Mouse (Mus musculus): Measurements from ENCODE around the gene Cdc42. TPM values are rescaled to one million over a fixed set of nuclear protein-coding genes. Genes with fewer than 3 reads are reported as not detected.

The Cdc42 gene
- polyA plus RNA-seq, 1 experiment from 2014 or later, result 529 TPM

DNA sequence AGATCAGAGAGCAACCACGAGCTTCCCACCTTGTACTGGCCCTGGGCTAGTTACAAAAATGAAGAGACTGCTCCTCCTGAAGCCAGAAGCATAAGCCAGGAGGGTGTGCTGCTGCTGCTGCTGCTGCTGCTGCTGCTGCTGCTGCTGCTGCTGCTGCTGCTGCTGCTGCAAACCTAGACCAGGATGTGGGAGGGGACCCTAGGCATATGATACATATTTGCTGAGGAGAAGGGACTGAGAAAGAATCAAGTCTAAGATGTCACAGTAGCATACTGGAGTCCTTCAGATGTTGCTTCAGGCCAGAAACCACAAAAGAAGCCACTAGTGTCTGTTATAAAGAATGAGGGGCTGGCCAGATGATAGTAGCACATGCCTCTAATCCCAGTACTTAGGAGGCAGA, 10.7 kb upstream of the Cdc42 start:
- Histone ChIP-seq H3K4me2 (ENCODE audit: low read length) (peak overlapping the region; percentile 21), H3K27me3 (ENCODE audit: control insufficient read depth, insufficient read depth, low read length) (no peaks in the 10 kb centered on the region), H3K4me3 (ENCODE audit: control insufficient read depth in 1 of 2, insufficient read depth in 1 of 2, low read depth in 1 of 2, low read length in 2 of 2) (no peak overlapping the region), H3K36me3 (ENCODE audit: control insufficient read depth, insufficient read depth, low read length) (no peaks in the 10 kb centered on the region), H3K9me3 (ENCODE audit: control insufficient read depth, low read length) (no peaks in the 10 kb centered on the region), H3K9ac (ENCODE audit: low read length) (no peak overlapping the region), H3K27ac (replicated peaks in 1 of 2; ENCODE audit: control insufficient read depth in 1 of 2, insufficient read depth in 1 of 2, low read depth in 2 of 2, low read length in 2 of 2) (peak overlapping the region; percentile 28 to 64; a peak in 3 of 4 replicates), H3K4me1 (ENCODE audit: control insufficient read depth in 2 of 2, insufficient read depth in 2 of 2, low read length in 2 of 2) (peaks cover 15 to 26% of the 10 kb centered on the region in 2 experiments)
- ATAC-seq (ENCODE audit: insufficient number of reproducible peaks, insufficient read depth, low FRiP score, low read depth), result no peak
- WGBS, result 23% methylated on average over 1 of the region's 1 CpGs

DNA sequence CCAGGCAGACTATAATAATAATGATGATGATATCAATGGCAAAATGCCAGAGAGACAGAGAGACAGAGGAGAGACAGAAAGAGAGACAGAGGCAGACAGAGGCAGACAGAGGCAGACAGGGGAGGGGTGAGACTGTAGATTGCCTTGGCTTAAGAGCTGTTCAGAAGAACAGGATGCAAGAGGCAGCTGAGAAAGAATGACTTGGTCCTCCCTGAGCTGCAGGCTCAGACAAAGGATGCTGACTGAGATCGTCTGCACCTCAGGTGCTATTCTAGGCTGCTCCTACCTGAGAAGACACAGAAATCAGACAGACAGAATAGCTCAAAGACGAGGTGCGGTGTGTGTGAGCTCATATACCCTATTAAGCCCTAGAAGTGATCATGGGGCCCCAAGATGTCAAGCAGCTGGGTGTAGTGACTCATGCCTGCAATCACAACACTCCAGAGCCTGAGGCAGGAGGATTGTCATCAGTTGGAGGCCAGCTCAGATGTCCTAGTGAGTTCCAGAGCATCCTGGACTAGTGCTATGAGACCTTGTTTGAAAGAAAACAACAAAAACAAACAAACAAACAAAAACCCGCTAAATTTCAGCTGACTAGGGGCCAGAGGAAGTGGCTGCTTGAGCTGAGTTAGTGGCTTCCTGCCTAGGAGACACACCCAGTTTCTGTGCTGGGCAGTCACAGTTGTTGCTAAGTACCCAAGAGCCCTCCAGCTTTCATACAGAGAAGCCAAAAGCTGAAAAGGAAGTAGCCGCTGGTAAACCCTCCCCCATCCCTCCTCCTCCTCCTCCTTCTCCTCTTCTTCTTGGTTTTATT, 10.0 kb upstream of the Cdc42 start:
- H3K36me3 ChIP-seq (ENCODE audit: control insufficient read depth, insufficient read depth, low read length), result no peaks in the 10 kb centered on the region
- H3K9ac ChIP-seq (ENCODE audit: low read length), result no peak overlapping the region
- no peak overlapping the region for H3K4me3 ChIP-seq (ENCODE audit: control insufficient read depth in 1 of 2, insufficient read depth in 1 of 2, low read depth in 1 of 2, low read length in 2 of 2)
- WGBS, result 29% methylated on average over 5 of the region's 5 CpGs
- no peaks in the 10 kb centered on the region for H3K9me3 ChIP-seq (ENCODE audit: control insufficient read depth, low read length)
- peaks cover 15 to 26% of the 10 kb centered on the region in 2 experiments for H3K4me1 ChIP-seq (ENCODE audit: control insufficient read depth in 2 of 2, insufficient read depth in 2 of 2, low read length in 2 of 2)
- no peaks in the 10 kb centered on the region for H3K27me3 ChIP-seq (ENCODE audit: control insufficient read depth, insufficient read depth, low read length)
- peak overlapping the region; percentile 21; the same call in 1 of the 2 replicates for H3K4me2 ChIP-seq (ENCODE audit: low read length)
- ATAC-seq (ENCODE audit: insufficient number of reproducible peaks, insufficient read depth, low FRiP score, low read depth), result 0 out of 2 replicates have a peak, but pooled peaks have one; percentile 17
- peak overlapping the region; percentile 62 to 64 for H3K27ac ChIP-seq (replicated peaks in 1 of 2; ENCODE audit: control insufficient read depth in 1 of 2, insufficient read depth in 1 of 2, low read depth in 2 of 2, low read length in 2 of 2)

DNA sequence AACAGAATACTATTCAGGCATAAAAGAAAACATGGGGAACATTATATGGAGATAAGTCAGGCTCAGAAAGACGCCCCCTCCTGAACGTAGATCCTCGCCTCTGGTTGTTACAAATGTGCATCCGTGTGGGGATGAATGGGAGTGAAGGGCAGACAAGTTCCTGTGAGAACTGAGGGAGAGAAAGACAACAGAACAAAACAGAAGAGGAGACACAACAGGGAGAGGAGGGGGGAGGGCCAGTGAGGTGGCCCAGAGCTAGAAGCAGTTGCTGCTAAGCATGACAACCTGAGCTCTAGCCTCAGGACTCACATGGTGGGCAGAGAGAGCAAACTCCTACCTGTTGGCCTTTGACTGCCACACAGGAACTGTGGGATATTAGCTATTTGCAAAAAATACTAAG, 8.6 kb upstream of the Cdc42 start:
- H3K36me3 ChIP-seq (ENCODE audit: control insufficient read depth, insufficient read depth, low read length), result no peaks in the 10 kb centered on the region
- H3K27me3 ChIP-seq (ENCODE audit: control insufficient read depth, insufficient read depth, low read length), result no peaks in the 10 kb centered on the region
- ATAC-seq (ENCODE audit: insufficient number of reproducible peaks, insufficient read depth, low FRiP score, low read depth), result no peak
- WGBS, result 88% methylated on average over 4 of the region's 4 CpGs
- peaks cover 13 to 20% of the 10 kb centered on the region in 2 experiments for H3K4me1 ChIP-seq (ENCODE audit: control insufficient read depth in 2 of 2, insufficient read depth in 2 of 2, low read length in 2 of 2)
- no peak overlapping the region for H3K27ac ChIP-seq (replicated peaks in 1 of 2; ENCODE audit: control insufficient read depth in 1 of 2, insufficient read depth in 1 of 2, low read depth in 2 of 2, low read length in 2 of 2)
- H3K4me3 ChIP-seq (ENCODE audit: control insufficient read depth in 1 of 2, insufficient read depth in 1 of 2, low read depth in 1 of 2, low read length in 2 of 2), result no peak overlapping the region
- no peaks in the 10 kb centered on the region for H3K9me3 ChIP-seq (ENCODE audit: control insufficient read depth, low read length)
- no peak overlapping the region for H3K9ac ChIP-seq (ENCODE audit: low read length)
- no peak overlapping the region for H3K4me2 ChIP-seq (ENCODE audit: low read length)

DNA sequence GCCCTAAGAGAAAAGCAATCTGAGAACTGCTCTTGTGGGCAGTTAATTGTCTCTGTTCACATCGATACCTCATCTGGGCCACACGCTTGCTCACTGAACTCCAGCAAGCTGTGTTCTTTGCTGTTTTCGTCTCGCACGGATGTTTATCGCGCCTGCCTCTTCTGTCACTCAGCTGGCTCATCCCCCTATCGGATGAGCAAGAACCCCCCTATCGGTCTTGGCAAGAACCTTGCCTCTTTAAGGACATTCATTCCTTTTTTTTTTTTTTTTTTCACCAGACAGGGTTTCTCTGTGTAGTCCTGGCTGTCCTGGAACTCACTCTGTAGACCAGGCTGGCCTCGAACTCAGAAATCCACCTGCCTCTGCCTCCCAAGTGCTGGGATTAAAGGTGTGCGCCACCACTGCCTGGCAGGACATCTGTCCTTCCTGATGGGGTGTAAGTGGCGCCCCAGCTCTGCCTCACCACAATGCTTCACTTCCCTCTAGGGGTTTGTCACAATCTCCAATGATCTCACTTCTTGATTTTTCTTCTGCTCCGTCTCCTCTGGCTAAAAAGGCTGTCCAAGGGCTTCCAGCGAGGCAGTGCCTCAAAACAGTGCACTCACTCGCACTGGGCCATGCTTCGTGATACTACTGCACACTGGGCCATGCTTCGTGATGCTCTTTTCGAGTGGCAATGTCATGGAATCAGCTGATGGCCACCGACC, 8.0 kb upstream of the Cdc42 start:
- Histone ChIP-seq H3K27ac (replicated peaks in 1 of 2; ENCODE audit: control insufficient read depth in 1 of 2, insufficient read depth in 1 of 2, low read depth in 2 of 2, low read length in 2 of 2) (no peak overlapping the region), H3K4me1 (ENCODE audit: control insufficient read depth in 2 of 2, insufficient read depth in 2 of 2, low read length in 2 of 2) (peaks cover 11 to 17% of the 10 kb centered on the region in 2 experiments), H3K4me2 (ENCODE audit: low read length) (no peak overlapping the region), H3K27me3 (ENCODE audit: control insufficient read depth, insufficient read depth, low read length) (no peaks in the 10 kb centered on the region), H3K36me3 (ENCODE audit: control insufficient read depth, insufficient read depth, low read length) (no peaks in the 10 kb centered on the region), H3K9ac (ENCODE audit: low read length) (no peak overlapping the region), H3K9me3 (ENCODE audit: control insufficient read depth, low read length) (no peaks in the 10 kb centered on the region), H3K4me3 (ENCODE audit: control insufficient read depth in 1 of 2, insufficient read depth in 1 of 2, low read depth in 1 of 2, low read length in 2 of 2) (no peak overlapping the region)
- no peak for ATAC-seq (ENCODE audit: insufficient number of reproducible peaks, insufficient read depth, low FRiP score, low read depth)
- 81% methylated on average over 19 of the region's 19 CpGs for WGBS

DNA sequence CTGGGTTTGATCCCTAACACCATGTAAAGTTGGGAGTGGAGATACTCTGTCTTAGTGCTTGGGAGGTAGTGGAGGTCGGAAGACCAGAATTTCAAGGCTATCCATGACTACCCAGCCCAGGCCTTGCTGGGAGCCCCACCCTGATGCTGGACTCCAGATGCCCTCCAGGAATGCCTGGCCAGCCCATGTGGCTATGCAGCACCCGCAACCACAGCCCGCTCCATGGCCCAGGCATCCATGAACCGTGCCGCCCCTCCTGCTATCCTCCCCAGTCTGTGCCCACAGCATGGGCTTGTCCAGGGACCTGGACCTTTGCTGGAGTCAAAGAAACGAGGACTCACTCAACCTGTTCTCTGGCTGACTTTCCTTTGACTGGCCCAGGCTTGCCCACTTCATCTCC, 7.3 kb upstream of the Cdc42 start:
- 85% methylated on average over 6 of the region's 6 CpGs for WGBS
- H3K4me3 ChIP-seq (ENCODE audit: control insufficient read depth in 1 of 2, insufficient read depth in 1 of 2, low read depth in 1 of 2, low read length in 2 of 2), result no peak overlapping the region
- no peak overlapping the region for H3K9ac ChIP-seq (ENCODE audit: low read length)
- H3K4me1 ChIP-seq (ENCODE audit: control insufficient read depth in 2 of 2, insufficient read depth in 2 of 2, low read length in 2 of 2), result peaks cover 9 to 15% of the 10 kb centered on the region in 2 experiments
- no peaks in the 10 kb centered on the region for H3K9me3 ChIP-seq (ENCODE audit: control insufficient read depth, low read length)
- H3K27me3 ChIP-seq (ENCODE audit: control insufficient read depth, insufficient read depth, low read length), result no peaks in the 10 kb centered on the region
- no peaks in the 10 kb centered on the region for H3K36me3 ChIP-seq (ENCODE audit: control insufficient read depth, insufficient read depth, low read length)
- no peak for ATAC-seq (ENCODE audit: insufficient number of reproducible peaks, insufficient read depth, low FRiP score, low read depth)
- no peak overlapping the region for H3K27ac ChIP-seq (replicated peaks in 1 of 2; ENCODE audit: control insufficient read depth in 1 of 2, insufficient read depth in 1 of 2, low read depth in 2 of 2, low read length in 2 of 2)
- H3K4me2 ChIP-seq (ENCODE audit: low read length), result no peak overlapping the region

DNA sequence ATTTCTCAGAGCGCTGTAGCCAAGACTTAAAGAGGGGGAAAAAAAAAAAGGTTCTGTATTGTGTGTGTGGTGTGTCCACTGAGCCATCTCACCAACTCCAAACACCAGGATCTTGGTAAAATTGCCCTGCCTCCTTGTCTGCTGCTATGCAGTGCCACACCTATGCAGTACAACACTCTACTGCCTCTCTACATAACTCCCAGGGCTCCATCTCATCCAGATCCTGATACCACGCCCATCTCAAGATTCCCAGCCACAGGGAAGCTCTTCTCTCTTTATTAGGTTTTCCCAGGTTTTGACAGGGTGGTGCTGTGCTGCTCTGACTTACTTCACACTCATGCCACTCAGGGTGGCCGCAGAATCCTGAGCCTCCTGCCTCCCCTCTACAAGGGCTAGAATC, 3.5 kb upstream of the Cdc42 start:
- no peaks in the 10 kb centered on the region for H3K27me3 ChIP-seq (ENCODE audit: control insufficient read depth, insufficient read depth, low read length)
- no peak overlapping the region for H3K4me2 ChIP-seq (ENCODE audit: low read length)
- ATAC-seq (ENCODE audit: insufficient number of reproducible peaks, insufficient read depth, low FRiP score, low read depth), result no peak
- H3K27ac ChIP-seq (replicated peaks in 1 of 2; ENCODE audit: control insufficient read depth in 1 of 2, insufficient read depth in 1 of 2, low read depth in 2 of 2, low read length in 2 of 2), result no peak overlapping the region
- H3K4me1 ChIP-seq (ENCODE audit: control insufficient read depth in 2 of 2, insufficient read depth in 2 of 2, low read length in 2 of 2), result peaks cover 3 to 10% of the 10 kb centered on the region in 2 experiments
- no peak overlapping the region for H3K9ac ChIP-seq (ENCODE audit: low read length)
- H3K4me3 ChIP-seq (ENCODE audit: control insufficient read depth in 1 of 2, insufficient read depth in 1 of 2, low read depth in 1 of 2, low read length in 2 of 2), result no peak overlapping the region
- H3K9me3 ChIP-seq (ENCODE audit: control insufficient read depth, low read length), result no peaks in the 10 kb centered on the region
- H3K36me3 ChIP-seq (ENCODE audit: control insufficient read depth, insufficient read depth, low read length), result no peaks in the 10 kb centered on the region
- 63% methylated on average over 3 of the region's 3 CpGs for WGBS

DNA sequence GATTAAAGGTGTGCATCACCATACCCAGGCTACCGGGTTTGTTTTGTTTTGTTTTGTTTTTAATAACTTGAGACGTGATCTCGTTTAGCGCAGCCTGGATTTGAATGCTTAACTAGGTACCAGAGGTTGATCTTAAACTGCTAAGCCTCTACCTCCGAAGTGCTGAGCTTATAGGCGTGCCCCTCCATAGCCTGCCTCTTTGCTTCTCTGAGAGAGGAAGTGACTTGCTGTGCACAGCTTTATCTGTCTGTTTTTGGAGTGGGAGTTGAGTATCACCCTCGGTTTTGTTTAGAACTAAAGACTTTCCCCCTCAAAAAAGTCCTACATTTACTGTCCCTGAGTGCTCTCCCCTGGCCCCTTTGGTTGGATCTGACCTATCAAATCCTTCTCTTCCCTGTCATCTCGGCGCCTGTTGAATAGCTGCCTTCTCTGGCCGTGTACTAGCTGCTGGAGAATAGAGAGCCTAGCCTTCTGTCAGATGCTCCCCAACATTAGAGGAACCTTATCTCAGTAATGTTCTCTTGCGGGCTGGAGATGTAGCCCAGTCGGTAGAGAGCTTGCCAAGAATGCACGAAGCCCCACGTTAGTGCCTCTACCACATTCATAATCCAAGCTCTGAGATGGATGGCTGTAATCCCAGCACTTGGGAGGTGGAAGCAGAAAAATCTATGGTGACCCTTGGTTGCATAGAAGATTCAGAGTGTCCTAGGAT, 927 bp upstream of the Cdc42 start:
- Histone ChIP-seq H3K4me1 (ENCODE audit: control insufficient read depth in 2 of 2, insufficient read depth in 2 of 2, low read length in 2 of 2) (peaks cover 5 to 28% of the 10 kb centered on the region in 2 experiments), H3K27ac (replicated peaks in 1 of 2; ENCODE audit: control insufficient read depth in 1 of 2, insufficient read depth in 1 of 2, low read depth in 2 of 2, low read length in 2 of 2) (peak overlapping the region in 1 of 2 experiments; percentile 33; a peak in 2 of 4 replicates), H3K9ac (ENCODE audit: low read length) (peak overlapping the region; percentile 26; the same call in 1 of the 2 replicates), H3K4me3 (ENCODE audit: control insufficient read depth in 1 of 2, insufficient read depth in 1 of 2, low read depth in 1 of 2, low read length in 2 of 2) (no peak overlapping the region), H3K27me3 (ENCODE audit: control insufficient read depth, insufficient read depth, low read length) (no peaks in the 10 kb centered on the region), H3K9me3 (ENCODE audit: control insufficient read depth, low read length) (no peaks in the 10 kb centered on the region), H3K4me2 (ENCODE audit: low read length) (peak overlapping the region; percentile 36), H3K36me3 (ENCODE audit: control insufficient read depth, insufficient read depth, low read length) (no peaks in the 10 kb centered on the region)
- 34% methylated on average over 14 of the region's 14 CpGs for WGBS
- no peak for ATAC-seq (ENCODE audit: insufficient number of reproducible peaks, insufficient read depth, low FRiP score, low read depth)
